9 mouse cellular contexts compared by ENCODE assay signal in genomic region chr12:29528031-29528771, GRCm38 (mm10). TPM values are rescaled to one million over a fixed set of nuclear protein-coding genes. Genes with fewer than 3 reads are reported as not detected.
A peak's percentile ranks its signal among the peaks of the same experiment; 100 is the strongest.
DNase-seq lines count a peak whose midpoint lies in the region; ATAC-seq and TF ChIP-seq lines count a peak whose summit lies in the region.
"Had no signal": no experiment of that assay in that cellular context is flagged by ENCODE, and none has a peak within 500 bp of the region (broad histone marks: within the 10 kb centered on the region; RNA-seq: fewer than 3 reads in every experiment).

Myt1l (plus strand) TSS chr12:29528384.

- no peak within 1 kb of the TSS for H3K27ac ChIP-seq in heart, embryonic 15.5 days
- peak within 1 kb of the TSS; percentile 97 for H3K27ac ChIP-seq in hindbrain, postnatal 0 days
- peak within 1 kb of the TSS; percentile 87 for H3K27ac ChIP-seq in midbrain, embryonic 10.5 days (replicated peaks)

- no peaks in the 10 kb centered on the region for H3K9me3 ChIP-seq in heart, embryonic 15.5 days (replicated peaks)
- H3K9me3 ChIP-seq in hindbrain, postnatal 0 days (ENCODE audit: low read length): no peaks in the 10 kb centered on the region
- H3K9me3 ChIP-seq in midbrain, embryonic 10.5 days (replicated peaks): no peaks in the 10 kb centered on the region

- H3K4me1 ChIP-seq in heart, embryonic 15.5 days (replicated peaks): peaks cover 5% of the 10 kb centered on the region; the same call in 1 of the 2 replicates
- peaks cover 8% of the 10 kb centered on the region for H3K4me1 ChIP-seq in hindbrain, postnatal 0 days (ENCODE audit: insufficient read depth, low read length)
- peaks cover 71% of the 10 kb centered on the region for H3K4me1 ChIP-seq in midbrain, embryonic 10.5 days

- peak within 1 kb of the TSS; percentile 59 for H3K4me2 ChIP-seq in heart, embryonic 15.5 days
- H3K4me2 ChIP-seq in hindbrain, postnatal 0 days (ENCODE audit: low read depth, low read length): peak within 1 kb of the TSS; percentile 66

- TF ChIP-seq CTCF in hindbrain, postnatal 0 days (IDR thresholded peaks at IDR 0.05; ENCODE audit: low read depth): no peak

- H3K9ac ChIP-seq in heart, embryonic 15.5 days: no peak within 1 kb of the TSS
- H3K9ac ChIP-seq in hindbrain, postnatal 0 days (replicated peaks; ENCODE audit: low read length): peak within 1 kb of the TSS; percentile 62

- no peak for DNase-seq in heart, postnatal 25 days (ENCODE audit: low spot score)
- peak; percentile 69 to 71 for DNase-seq in cerebellum, postnatal 25 days
- peak; percentile 70 for DNase-seq in hindbrain, postnatal 0 days (ENCODE audit: low spot score)
- no peak for DNase-seq in midbrain, embryonic 10.5 days (ENCODE audit: low spot score)
- no peak for DNase-seq in adrenal gland, postnatal 4 days (ENCODE audit: low spot score in 2 of 2)
- no peak for DNase-seq in spleen, postnatal 14 days (ENCODE audit: low spot score in 2 of 2)
- DNase-seq in kidney, adult 18-20 months: no peak

- ATAC-seq in heart, embryonic 15.5 days (replicated peaks; ENCODE audit: insufficient number of reproducible peaks, insufficient read depth, low FRiP score, low read depth): no peak
- ATAC-seq in hindbrain, postnatal 0 days: 0 out of 2 replicates have a peak, but pooled peaks have one; percentile 6

- H3K36me3 ChIP-seq in heart, embryonic 15.5 days: no peaks in the 10 kb centered on the region
- H3K36me3 ChIP-seq in hindbrain, postnatal 0 days (ENCODE audit: insufficient read depth, low read length): no peaks in the 10 kb centered on the region
- H3K36me3 ChIP-seq in midbrain, embryonic 10.5 days: no peaks in the 10 kb centered on the region
- H3K36me3 ChIP-seq: G1E had no signal

- peak within 1 kb of the TSS; percentile 39 for H3K4me3 ChIP-seq in heart, embryonic 15.5 days
- H3K4me3 ChIP-seq in hindbrain, postnatal 0 days (ENCODE audit: low read length): peak within 1 kb of the TSS; percentile 42
- H3K4me3 ChIP-seq in midbrain, embryonic 10.5 days: peak within 1 kb of the TSS; percentile 59

- WGBS in heart, embryonic 15.5 days: 35% methylated on average over 13 of the region's 13 CpGs
- 9% methylated on average over 13 of the region's 13 CpGs for WGBS in hindbrain, postnatal 0 days
- WGBS in midbrain, embryonic 10.5 days: 19% methylated on average over 13 of the region's 13 CpGs

- peaks cover 40% of the 10 kb centered on the region for H3K27me3 ChIP-seq in heart, embryonic 15.5 days
- H3K27me3 ChIP-seq in hindbrain, postnatal 0 days (ENCODE audit: insufficient read depth, low read length): no peaks in the 10 kb centered on the region
- H3K27me3 ChIP-seq in midbrain, embryonic 10.5 days (ENCODE audit: low read depth, poor library complexity, severe bottlenecking): peaks cover 51% of the 10 kb centered on the region

- intact Hi-C loops in heart, postnatal 25 days (cut with DNase I): no loop called here

RNA-seq across cellular contexts. Expression of gene Myt1l, which starts in this region (rescaled TPM):
- polyA plus RNA-seq in heart, embryonic 15.5 days (2015; fragmentation: Nextera tagmentation; extraction: Ambion mirVana): 0.05 and 0.82 TPM in 2 replicates
- total RNA-seq in heart, postnatal 25 days (2021): not detected
- 68.6 and 83.0 TPM in 2 replicates for total RNA-seq in hindbrain, postnatal 0 days (2014; rRNA removed)
- polyA plus RNA-seq in hindbrain, postnatal 0 days (2015; fragmentation: Nextera tagmentation; extraction: Ambion mirVana): 163 and 173 TPM in 2 replicates
- 2.6 and 9.6 TPM in 2 replicates for polyA plus RNA-seq in midbrain, embryonic 10.5 days (2016; fragmentation: Nextera tagmentation; extraction: Ambion mirVana)
- 1 to 10 TPM; 4.5 to 6.7 TPM for total RNA-seq in adrenal gland, postnatal 4 days (2021)
- polyA plus RNA-seq: G1E had no signal

Comparison
In these comparisons a context has a peak if more than half of its experiments do, and no peak if none do; other contexts are left out.
1. RNA of gene Myt1l (polyA plus RNA-seq): 163 to 173 TPM in hindbrain, postnatal 0 days; 2.6 to 9.6 TPM in midbrain, embryonic 10.5 days and 0.05 to 0.82 TPM in heart, embryonic 15.5 days; every median in the first group is over 10 times any median in the second.
2. DNase-seq: peak in cerebellum, postnatal 25 days (2 of 2) and hindbrain, postnatal 0 days (single experiment); none in heart, postnatal 25 days (single experiment), midbrain, embryonic 10.5 days (single experiment), adrenal gland, postnatal 4 days (0 of 2), spleen, postnatal 14 days (0 of 2) and kidney, adult 18-20 months (single experiment).
3. Peak in every context shown above with its lines, with median percentiles within 50 percentile points of each other: H3K4me3 ChIP-seq.